Mouse (Mus musculus) activated CD4-positive, CD25-positive, alpha-beta regulatory T cell, adult 4 months (primary cell): ENCODE data around the gene Vmn1r61. TPM values are rescaled to one million over a fixed set of nuclear protein-coding genes. Genes with fewer than 3 reads are reported as not detected.

Source experiments
- ATAC-seq: one replicate; pipeline ENCODE4 v1.8.0; 2017
- polyA plus RNA-seq, 2 experiments: library from polyadenylated mRNA; unstranded; fragments of 100-300 nt; shearing (Covaris generic); gene quantifications; one replicate each; pipeline ENCODE4 v1.2.1; 2017

Vmn1r61 gene
- under 1 TPM in 1 of 2 experiments, not detected in 1; 0.07 TPM for polyA plus RNA-seq

GRCm38 (mm10) chr7:5613195-5613594, at the start of gene Vmn1r61:
Gene Vmn1r61, minus strand, starts transcription at chr7:5613295.
- ATAC-seq: no peak

Other genes starting within 250 kb of the Vmn1r61 start
- under 1 TPM in 1 of 2 experiments, not detected in 1; 0.05 TPM for gene Vmn1r58, start 199.9 kb downstream of the Vmn1r61 start, polyA plus RNA-seq
- gene Vmn1r59, start 156.5 kb downstream of the Vmn1r61 start, polyA plus RNA-seq: not detected
- not detected for gene Vmn2r28, start 119.3 kb downstream of the Vmn1r61 start, polyA plus RNA-seq
- gene Vmn1r60, start 66.0 kb downstream of the Vmn1r61 start, polyA plus RNA-seq: not detected
- gene Vmn1r62, start 60.3 kb upstream of the Vmn1r61 start, polyA plus RNA-seq: not detected
- not detected for gene Vmn1r63, start 192.2 kb upstream of the Vmn1r61 start, polyA plus RNA-seq